Mouse (Mus musculus): ENCODE results near the gene Zfp592. TPM values are rescaled to one million over a fixed set of nuclear protein-coding genes. Genes with fewer than 3 reads are reported as not detected.
"Not testable (repeated sequence)": the region's sequence is repeated elsewhere in the genome, so short reads cannot be mapped to it uniquely, and the experiment has no call there.

Gene Zfp592
- polyA plus RNA-seq (2012; rRNA removed) = 15.1 and 16.7 TPM in 2 replicates

GRCm38 (mm10) chr7:80992980-80993833 is at the start of gene Zfp592:
TSS of gene Zfp592 (plus strand) at chr7:80993681.
- peak; percentile 87 for DNase-seq (ENCODE audit: low spot score)

- peak; percentile 89 for DNase-seq (ENCODE audit: low spot score)
Observed at GRCm38 (mm10) chr7:80947445-80948350, 45.8 kb upstream of the Zfp592 start, which contains the start of gene Sec11a. TSS of gene Sec11a (minus strand) at chr7:80947780.

- no peak for DNase-seq (ENCODE audit: low spot score)
Observed at GRCm38 (mm10) chr7:80951461-80951860, 42.0 kb upstream of the Zfp592 start.

- DNase-seq (ENCODE audit: low spot score) = no peak
Observed at GRCm38 (mm10) chr7:80952140-80952539, 41.3 kb upstream of the Zfp592 start.

- DNase-seq (ENCODE audit: low spot score) = no peak
Observed at GRCm38 (mm10) chr7:80954251-80954650, 39.2 kb upstream of the Zfp592 start.

GRCm38 (mm10) chr7:80956891-80957290 is 36.6 kb upstream of the Zfp592 start:
- no peak for DNase-seq (ENCODE audit: low spot score)

GRCm38 (mm10) chr7:80959003-80959402 is 34.5 kb upstream of the Zfp592 start:
- DNase-seq (ENCODE audit: low spot score) = no peak

GRCm38 (mm10) chr7:80962799-80963198 is 30.7 kb upstream of the Zfp592 start:
- DNase-seq (ENCODE audit: low spot score) = no peak

- no peak for DNase-seq (ENCODE audit: low spot score)
Observed at GRCm38 (mm10) chr7:80970913-80971312, 22.6 kb upstream of the Zfp592 start.

- DNase-seq (ENCODE audit: low spot score) = no peak
Observed at GRCm38 (mm10) chr7:80971419-80971818, 22.1 kb upstream of the Zfp592 start.

- no peak for DNase-seq (ENCODE audit: low spot score)
Observed at GRCm38 (mm10) chr7:80972082-80972481, 21.4 kb upstream of the Zfp592 start.

GRCm38 (mm10) chr7:80972920-80973637 is 20.4 kb upstream of the Zfp592 start:
- DNase-seq (ENCODE audit: low spot score) = not testable (repeated sequence)

GRCm38 (mm10) chr7:80973638-80974015 is 19.9 kb upstream of the Zfp592 start:
- not testable (repeated sequence) for DNase-seq (ENCODE audit: low spot score)

- DNase-seq (ENCODE audit: low spot score) = no peak
Observed at GRCm38 (mm10) chr7:80980566-80980965, 12.9 kb upstream of the Zfp592 start.

- no peak for DNase-seq (ENCODE audit: low spot score)
Observed at GRCm38 (mm10) chr7:80986458-80987187, 6.9 kb upstream of the Zfp592 start.

- DNase-seq (ENCODE audit: low spot score) = no peak
Observed at GRCm38 (mm10) chr7:80987805-80988625, 5.5 kb upstream of the Zfp592 start.

- no peak for DNase-seq (ENCODE audit: low spot score)
Observed at GRCm38 (mm10) chr7:80990276-80990675, 3.2 kb upstream of the Zfp592 start.

- no peak for DNase-seq (ENCODE audit: low spot score)
Observed at GRCm38 (mm10) chr7:80991589-80991988, 1.9 kb upstream of the Zfp592 start.

- DNase-seq (ENCODE audit: low spot score) = no peak
Observed at GRCm38 (mm10) chr7:80992063-80992462, 1.4 kb upstream of the Zfp592 start.

GRCm38 (mm10) chr7:80992631-80992979 is 876 bp upstream of the Zfp592 start:
- no peak for DNase-seq (ENCODE audit: low spot score)
